Mouse (Mus musculus): ENCODE measurements around the gene Tmem11. TPM values are rescaled to one million over a fixed set of nuclear protein-coding genes. Genes with fewer than 3 reads are reported as not detected.
A peak's percentile ranks its signal among the peaks of the same experiment; 100 is the strongest.
"Not testable (repeated sequence)": the region's sequence is repeated elsewhere in the genome, so short reads cannot be mapped to it uniquely, and the experiment has no call there.

Tmem11 gene
- 10 to 100 TPM; 40.4 to 45.0 TPM for total RNA-seq (2021)
- long read RNA-seq, experiment 1, transcript Tmem11-201 (2 exons, 1,457 nt): major isoform, 23 of 26 reads
- long read RNA-seq, experiment 1, partial matches to known transcripts: 0 of 26 reads
- long read RNA-seq, experiment 1, other reads (novel, unspliced or antisense): 1 of 26 reads
- long read RNA-seq, experiment 2, transcript Tmem11-201 (2 exons, 1,457 nt): major isoform, 22 of 22 reads
- long read RNA-seq, experiment 2, partial matches to known transcripts: 0 of 22 reads
- long read RNA-seq, experiment 2, other reads (novel, unspliced or antisense): 0 of 22 reads

DNA sequence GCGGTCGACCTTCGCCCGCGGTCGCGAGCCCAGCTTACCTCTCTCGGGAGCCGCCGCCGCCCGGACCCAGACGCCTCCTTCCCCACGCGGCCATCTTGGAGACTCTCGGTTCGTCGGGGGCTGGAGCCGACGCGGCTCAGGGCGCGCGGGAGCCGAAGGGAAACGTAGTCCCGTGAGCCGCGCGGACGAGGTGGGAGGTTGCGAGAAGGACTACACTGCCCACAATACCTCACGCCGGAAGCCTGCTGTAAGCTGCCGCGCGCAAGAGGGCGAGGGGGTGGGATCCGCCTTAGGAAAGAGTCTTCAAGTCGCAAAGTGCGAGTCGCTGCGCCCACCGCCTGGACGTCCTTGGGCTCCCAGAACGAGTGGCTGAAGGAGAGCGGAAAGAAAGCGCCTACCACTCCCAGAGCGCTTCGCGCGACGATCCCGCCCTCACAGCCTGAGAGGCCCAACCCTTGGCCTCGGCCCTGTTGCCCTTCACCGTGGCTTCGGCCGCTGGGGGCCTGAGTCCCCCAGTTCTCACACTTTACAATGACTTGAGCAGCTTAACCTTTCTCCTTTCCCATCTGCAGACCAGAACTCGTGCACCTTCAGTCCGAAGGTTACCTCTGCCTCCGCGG is at the start of gene Tmem11:
Gene Tmem11, minus strand, starts transcription at position 598 of the 620 bp plus-strand sequence.
- peak; percentile 89 for DNase-seq

DNA sequence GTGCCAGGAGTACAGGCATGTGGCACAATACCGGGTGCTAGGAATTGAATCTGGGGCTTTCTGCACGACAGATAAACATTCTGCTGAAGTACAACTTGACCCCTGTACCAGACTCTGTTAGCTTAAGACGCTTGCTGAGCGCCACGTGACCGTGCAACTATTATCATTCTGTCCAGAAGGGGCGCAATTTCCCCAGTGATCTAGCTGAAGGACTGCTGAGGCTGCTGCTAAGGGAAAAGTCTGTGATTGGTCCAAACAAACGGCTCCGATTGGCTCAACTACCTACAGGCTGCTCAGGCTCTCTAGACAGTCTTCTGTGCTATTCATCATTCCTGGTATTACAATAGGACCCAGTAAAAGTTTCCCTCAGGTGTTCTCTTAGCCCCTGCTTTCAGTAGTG is 48.2 kb upstream of the Tmem11 start:
- peak; percentile 89 for DNase-seq

DNA sequence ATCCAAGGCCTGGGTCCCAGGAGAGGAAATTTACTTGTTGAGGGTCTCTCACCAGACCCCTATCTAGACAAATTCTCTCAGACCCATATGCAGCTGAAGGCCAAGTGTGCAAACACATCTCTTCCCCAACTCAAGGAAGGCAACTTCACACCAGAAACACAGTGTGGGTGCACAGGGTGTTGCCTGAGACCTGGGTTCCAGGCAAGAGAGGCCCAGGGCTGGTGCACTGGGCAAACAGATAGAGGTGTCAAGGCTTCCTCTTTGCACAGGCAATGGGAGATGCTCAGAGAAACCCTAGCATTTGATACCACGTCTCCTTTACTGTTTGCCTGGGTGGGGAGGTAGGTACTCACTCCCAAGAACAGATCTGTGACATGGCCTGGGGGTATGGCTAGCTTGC is 45.9 kb upstream of the Tmem11 start:
- no peak for DNase-seq

DNA sequence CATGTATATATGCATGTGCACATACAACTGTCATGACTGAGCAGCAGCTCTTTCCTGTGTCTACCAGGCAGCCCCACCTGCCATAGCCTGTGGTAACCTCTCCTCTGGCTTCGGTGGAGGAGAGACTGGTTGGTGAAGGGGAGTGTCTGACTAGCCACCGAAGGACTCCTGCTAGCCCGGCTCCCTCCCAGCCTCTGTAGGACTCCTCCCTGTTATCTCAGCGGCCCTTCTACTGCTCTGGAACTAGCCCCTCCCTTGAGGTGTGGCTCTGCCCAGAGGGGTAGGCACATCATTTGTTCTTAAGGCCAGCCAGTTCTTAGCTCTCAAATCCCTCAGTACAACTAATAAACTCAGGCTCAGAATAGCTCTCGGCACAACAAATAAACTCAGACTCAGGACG is 45.4 kb upstream of the Tmem11 start:
- no peak for DNase-seq

DNA sequence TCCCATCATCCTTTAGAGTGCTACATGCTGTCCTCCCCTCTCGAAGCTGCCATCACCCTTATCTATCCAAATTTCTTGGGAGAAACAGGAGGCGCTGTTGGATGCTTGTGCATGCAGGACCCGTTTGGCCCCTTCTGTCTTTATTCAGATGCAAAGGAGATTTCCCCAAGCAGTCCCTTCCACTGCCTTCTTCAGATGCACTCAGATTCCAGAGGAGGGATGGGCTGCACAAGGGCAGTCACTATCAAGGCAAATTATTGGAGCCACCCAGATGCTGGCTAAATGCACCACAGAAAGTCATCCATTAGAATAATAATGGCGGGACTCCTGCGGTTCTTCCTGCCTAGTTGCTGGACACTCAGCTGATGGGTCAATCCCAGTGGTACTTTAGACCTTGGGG is 43.9 kb upstream of the Tmem11 start:
- no peak for DNase-seq

DNA sequence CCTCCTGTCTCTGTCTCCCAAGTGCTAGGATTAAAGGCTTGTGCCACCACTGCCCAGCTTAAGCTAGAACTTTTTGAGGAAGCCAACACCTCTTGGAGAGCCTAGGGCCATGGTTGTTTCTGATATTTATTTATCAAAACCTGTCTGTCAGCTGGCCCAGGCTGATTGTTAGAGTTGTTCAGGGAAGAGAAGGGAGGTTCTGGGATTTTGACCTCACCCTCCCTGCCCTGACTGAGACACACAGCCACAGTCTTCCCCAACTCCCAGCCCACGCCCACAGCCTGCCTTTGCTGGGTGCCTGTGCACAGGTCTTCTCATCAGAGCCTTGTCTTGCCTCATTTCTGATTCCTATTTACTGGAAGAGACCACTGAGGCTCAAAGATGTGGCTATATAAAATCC is 43.1 kb upstream of the Tmem11 start:
- DNase-seq: no peak

DNA sequence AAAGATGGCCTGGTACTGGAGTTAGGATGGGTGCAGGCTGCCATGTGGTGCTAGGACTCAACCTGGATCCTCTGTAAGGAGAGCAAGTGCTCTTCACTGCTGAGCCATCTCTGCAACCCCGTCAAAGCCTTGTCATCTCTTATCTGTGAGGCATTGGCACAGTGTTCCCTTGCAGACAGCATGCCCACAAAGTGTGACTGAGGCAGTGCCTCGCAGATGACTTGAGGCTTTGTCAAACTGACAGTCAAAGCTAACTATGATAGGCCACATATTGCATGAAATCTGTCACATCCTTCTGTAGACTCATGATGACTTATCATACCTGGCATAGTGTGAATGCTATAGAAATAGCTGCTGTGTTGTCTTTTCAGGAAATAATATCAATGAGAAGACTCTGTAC is 40.9 kb upstream of the Tmem11 start:
- DNase-seq: no peak

DNA sequence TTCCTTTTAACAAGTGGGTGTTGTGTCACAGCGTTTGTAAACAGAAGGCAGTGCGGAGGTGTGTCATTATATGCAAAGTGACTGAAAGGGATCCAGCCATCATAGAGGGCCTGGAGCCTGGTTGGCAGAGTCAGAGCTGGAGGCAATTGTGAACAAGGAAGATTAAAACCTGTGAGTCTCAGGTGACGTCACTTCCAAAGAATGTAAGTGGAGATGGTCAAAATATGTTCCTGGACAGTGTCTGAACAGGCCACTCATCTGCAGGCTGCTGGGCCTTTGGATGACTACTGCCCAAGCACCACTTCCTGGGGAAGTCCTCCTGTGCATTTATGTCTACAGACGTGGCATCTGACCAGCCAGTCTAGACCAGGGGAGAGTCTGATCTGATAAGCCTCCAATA is 36.1 kb upstream of the Tmem11 start:
- no peak for DNase-seq

DNA sequence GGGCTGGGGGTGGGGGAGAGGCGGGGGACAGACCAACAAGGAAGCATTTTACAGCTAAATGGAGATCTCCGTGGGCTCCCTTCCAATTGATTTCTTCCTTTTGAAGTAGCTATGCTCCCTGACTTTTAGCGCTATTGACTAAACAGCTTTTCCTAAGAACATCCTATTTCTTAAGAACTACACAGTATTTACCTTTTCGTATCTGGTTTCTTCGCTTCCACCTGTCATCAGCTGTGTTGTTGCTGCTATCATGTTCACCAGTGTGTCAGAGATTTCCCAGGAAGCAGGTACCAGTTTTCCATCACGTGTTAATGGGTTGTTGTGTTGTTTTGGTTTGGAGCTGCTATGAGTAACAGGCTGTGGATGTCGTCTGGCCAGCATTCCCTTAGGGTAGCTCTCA is 35.4 kb upstream of the Tmem11 start, which contains the start of gene Natd1:
Gene Natd1, minus strand, starts transcription at position 260 of the 400 bp plus-strand sequence.
- DNase-seq: no peak

DNA sequence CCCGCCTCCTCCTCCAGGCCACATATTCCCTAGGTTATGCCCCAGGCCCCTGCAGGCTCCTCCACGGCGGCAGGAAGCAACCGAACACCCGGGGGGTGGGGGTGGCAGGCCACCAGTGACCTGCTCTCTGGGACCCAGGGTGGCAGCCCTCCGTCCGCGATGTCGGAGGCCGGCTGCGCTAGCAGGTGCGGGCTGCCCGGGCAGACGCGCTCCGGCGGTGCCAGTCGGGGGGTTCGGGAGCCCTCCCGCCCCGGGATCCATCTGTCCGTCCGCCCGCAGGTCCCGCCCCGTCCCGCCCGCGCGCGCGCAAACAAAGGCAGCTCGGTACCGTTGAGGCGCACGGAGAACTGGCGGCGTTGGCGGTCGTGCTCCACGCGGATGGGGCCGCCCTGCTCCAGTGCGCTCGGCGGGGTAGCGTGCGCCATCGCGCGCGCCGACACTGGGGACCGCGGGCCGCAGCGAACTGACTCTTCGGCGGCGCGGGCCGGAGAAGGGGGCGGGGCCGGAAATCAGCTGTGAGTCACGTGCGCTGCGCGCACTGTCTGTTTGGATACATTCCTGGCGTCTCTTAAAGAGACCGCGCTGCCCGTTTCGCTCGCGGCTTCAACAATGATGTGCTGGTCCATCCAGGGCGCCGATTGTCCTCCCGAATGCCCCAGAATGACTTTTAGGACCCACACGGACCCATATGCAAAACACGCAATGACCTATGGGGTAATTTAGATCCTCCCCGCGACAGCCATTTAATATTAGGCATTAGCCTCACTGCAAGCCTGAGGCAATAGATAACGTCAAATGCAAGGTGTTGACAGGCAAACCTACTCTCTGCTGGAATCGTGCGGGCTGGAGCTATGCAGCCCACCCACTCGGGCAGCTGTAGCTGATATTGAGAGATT is 34.5 kb upstream of the Tmem11 start:
- DNase-seq: peak; percentile 93

DNA sequence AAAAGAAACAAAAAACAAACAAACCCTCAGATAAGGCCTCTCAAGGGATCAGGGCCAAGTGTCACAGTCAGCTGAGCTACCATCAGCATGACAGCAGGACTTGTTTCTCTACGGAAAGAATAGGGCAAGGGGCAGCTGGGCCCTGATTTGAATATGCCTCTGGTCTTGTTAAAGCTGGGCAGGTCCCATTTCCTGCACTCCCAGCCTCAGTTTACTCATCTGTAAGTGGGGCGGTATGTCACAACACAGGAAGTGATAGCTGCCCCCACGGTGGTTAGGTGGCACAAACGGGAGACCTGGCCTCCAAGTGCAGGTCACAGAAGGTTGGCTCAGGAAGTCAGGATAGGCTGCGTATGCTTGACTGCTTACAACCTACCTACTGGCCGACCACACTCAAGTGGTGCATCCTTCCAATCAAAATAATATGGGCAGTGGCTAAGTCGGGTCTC is 33.5 kb upstream of the Tmem11 start:
- DNase-seq: no peak

DNA sequence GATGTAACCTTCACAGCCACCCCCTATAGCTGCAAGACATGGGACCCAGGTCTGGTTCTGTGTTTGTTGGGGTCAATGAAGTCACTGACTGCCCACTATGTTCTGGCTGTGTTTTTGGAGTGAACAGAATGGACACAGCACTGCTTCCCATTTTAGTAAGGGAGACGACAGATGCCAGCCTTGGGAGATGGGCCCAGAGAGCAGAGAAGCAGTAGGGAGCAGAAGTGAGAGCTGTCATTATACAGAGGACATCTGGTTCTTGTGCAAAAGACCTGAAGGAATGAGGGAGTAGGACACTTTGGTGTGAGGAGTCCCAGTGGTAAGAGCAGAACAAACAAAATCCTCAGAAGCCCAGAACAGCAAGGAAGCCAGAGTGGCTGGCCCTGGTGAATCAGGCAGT is 30.6 kb upstream of the Tmem11 start:
- no peak for DNase-seq

DNA sequence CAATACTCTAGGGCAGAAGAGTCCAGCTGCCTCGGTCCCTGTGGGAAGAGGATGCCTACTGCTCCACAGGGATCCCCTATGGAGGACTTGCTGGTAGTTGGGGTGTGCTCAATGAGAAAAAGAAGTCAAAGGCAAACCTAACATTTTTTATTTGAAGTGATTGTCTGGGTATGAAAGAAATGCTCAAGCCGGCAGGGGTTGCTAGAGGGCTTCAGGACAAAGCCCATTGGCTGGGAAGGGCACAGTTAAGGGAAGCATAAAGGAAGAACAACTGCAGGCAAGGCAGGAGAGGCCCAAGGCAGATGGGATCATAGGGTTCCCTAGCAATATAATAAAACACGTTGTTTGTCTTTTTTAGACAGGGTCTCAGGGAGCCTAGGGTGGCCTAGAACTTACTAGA is 29.0 kb upstream of the Tmem11 start:
- DNase-seq: no peak

DNA sequence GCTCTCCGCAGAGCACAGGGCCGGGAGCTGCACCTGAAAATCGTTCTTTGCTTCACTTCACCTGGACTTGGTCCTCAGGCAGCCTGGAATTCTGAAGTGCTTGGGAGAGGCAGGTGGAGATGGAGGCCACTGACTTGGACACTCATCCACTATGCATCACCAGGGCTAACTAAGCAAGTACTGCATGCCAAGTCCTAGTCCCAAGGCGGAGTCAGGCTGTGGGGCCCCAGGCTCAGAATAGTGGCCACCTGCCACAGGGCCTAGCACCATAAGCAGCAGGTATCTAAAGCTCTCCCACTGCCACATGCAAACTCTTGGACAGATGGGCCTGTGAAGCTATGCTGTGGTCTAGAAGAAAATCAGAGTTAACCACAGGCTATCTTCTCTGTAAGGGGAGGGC is 27.4 kb upstream of the Tmem11 start:
- DNase-seq: no peak

DNA sequence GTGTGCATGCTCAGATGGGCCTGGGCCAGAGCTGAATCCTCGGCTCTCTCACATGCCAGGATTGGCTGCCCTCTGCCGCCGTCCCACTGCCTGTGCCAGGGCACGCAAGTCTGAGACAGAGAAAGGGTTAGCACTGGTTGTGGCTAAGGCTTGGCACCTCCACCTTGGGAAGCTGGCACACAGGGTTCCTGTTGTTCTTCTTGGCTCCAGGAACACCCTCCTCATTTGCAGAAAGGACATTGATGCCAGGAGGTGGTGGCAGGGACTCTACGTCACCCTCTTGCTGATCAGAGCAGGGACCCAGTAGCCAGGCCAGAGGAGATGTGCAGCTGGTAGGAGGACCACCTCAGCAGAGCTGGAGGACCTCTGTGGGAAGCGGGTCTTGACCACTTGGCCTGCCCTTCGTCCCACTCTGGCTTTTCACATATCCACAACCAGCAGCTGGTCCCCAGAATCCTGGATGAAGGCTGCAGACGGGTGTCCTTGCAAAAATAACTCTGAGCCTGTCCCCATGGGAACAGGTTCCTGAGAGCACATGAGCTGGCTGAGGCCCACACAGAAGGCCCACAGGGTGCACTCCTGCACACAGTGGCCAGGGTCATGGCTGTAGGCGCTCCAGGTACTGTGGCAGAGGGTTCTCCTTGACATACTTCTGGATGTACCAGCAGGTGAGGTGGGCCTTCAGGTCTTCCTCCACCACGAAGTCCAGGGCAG is 26.5 kb upstream of the Tmem11 start:
- DNase-seq: no peak

DNA sequence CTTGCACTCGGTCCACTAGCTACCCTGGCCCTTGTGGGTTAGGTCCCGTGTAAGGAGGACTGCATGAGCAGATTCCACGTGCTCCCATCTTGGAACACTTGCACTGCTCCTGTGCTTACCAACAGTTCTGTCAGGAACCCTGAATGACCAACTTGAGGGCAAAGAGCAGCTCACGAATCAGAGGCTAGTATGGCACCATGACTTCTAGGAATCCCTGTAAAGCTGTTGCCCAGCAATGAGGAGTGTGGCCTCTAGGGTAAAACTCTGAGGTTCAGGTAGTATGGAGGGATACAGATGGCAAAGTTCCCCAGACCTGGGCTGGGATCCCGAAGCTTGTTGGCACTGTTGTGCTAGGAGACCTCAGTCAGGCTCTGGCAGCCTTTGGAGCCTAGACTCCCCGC is 24.6 kb upstream of the Tmem11 start:
- DNase-seq: no peak

DNA sequence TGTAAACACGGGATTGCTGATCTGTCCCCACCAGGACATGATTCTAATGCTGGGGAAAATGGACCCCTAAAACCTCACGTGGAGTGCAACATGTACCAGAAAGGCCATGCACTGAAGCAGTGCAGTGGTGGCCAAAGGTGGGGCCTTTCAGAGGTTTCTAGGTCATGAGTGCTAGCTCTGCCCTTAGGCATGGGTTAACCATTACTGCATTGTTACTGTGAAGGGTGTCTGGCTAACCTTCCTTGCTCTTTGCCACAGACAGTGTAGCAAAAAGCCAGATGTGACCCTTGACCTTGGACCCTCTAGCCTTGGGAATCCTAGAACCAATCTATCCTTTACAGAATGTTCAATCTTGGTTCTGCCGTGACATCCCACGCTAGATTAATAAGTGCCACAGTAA is 23.4 kb upstream of the Tmem11 start:
- no peak for DNase-seq

DNA sequence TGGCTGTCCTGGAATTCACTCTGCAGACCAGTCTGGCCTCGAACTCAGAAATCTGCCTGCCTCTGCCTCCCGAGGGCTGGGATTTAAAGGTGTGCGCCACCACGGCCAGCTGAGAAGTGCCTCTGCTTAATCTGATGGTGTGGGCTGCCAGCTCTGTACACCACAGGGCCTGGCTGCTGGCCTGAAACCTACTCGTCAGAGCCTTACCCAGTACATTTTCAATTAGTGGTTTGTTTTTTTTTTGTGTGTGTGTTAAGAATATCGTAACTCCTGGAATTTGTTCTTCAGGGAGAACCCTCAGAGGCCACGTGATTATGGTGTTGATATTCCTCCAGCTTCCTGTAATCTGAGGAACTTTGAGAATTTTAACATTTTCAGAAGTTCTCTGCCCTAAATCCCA is 22.9 kb upstream of the Tmem11 start:
- no peak for DNase-seq

DNA sequence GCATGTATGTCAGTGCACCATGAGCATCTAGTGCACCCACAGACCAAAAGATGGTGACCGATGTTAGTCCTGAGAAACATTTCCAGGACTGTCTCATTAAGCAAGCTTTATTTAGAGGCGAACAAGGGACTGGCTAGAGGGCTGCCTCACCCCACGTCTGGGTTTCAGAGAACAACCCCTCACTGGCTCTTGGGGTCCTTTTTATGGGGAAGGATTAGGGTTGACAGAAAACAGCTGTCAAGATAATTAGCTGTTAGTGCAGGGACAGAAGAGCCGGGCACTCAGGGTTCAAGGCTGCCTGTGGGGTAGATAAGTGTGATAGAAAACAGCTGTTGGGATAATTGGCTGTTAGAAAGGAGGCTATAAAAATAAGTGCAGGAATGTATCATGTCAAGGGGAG is 16.8 kb upstream of the Tmem11 start:
- no peak for DNase-seq

DNA sequence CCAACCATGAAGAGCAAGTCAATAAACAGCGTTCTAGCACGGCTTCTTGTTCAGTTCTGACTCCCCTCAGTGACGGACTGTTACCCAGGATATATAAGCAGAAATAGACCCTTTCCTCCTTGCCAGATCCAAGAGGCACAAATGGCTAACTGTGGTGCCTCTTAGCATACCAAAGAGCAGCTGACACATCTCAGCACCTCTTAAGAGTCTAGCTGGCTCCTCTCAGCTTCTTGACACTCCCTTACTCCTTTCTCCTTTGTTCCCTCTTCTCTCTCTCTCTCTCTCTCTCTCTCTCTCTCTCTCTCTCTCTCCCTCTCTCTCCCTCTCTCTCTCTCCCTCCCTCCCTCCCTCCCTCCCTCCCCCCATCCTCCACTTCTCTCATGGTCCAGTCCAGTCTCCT is 11.7 kb upstream of the Tmem11 start:
- DNase-seq: no peak

DNA sequence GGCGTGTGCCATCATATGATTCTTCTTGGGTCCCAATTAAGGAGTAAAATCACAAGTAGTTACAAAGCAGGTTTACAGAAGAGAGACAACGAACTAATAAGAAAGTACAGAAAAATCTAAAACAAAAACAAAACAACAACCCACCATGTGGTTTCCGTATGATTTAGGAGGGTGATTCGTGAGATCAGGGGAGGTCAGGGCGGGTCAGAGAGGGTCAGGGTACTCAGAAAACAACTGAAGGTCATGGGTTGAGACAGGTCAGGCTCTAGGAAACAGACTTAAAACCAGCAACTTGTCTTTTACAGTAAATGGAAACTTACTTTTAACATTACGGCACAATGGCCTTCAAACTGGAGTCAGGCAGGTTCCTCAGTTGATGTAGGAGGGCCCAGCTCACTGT is 11.2 kb upstream of the Tmem11 start:
- no peak for DNase-seq

DNA sequence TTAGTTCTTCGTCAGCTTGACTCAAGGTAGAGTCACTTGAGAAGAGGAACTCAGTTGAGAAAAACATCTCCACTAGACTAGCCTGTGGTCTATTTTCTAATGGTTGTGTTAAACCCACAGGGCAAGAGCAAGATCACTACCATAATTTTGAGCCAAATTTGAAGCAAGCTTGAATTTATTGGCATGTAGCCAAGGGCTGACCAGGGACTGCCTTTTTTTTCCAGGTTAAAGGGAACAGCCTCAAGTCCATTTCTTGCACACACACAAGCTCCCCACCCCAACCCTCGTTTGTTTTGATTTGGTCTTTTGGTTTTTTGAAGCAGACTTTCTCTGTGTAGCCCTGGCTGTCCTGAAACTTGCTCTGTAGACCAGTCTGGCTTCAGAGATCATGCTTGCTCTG is 10.8 kb upstream of the Tmem11 start:
- no peak for DNase-seq

DNA sequence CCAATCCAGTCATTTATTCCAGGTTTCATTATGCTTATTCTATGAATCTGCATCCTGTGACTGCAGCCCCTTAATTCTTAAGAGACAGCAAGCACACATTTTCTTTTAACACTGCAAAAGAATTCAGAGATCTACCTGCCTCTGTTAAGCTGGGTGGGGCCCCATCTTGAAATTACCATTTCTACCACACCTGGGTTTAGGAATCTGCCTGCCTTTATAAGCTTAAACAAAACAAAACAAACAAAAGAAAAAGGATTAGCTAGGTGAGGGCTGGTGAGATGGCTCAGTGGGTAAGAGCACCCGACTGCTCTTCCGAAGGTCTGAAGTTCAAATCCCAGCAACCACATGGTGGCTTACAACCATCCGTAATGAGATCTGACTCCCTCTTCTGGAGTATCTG is 7.9 kb upstream of the Tmem11 start:
- DNase-seq: not testable (repeated sequence)

Data from gastrocnemius, postnatal 10 days (tissue).